Comparison of ENCODE assay signal across 8 mouse cellular contexts in the genomic region with DNA sequence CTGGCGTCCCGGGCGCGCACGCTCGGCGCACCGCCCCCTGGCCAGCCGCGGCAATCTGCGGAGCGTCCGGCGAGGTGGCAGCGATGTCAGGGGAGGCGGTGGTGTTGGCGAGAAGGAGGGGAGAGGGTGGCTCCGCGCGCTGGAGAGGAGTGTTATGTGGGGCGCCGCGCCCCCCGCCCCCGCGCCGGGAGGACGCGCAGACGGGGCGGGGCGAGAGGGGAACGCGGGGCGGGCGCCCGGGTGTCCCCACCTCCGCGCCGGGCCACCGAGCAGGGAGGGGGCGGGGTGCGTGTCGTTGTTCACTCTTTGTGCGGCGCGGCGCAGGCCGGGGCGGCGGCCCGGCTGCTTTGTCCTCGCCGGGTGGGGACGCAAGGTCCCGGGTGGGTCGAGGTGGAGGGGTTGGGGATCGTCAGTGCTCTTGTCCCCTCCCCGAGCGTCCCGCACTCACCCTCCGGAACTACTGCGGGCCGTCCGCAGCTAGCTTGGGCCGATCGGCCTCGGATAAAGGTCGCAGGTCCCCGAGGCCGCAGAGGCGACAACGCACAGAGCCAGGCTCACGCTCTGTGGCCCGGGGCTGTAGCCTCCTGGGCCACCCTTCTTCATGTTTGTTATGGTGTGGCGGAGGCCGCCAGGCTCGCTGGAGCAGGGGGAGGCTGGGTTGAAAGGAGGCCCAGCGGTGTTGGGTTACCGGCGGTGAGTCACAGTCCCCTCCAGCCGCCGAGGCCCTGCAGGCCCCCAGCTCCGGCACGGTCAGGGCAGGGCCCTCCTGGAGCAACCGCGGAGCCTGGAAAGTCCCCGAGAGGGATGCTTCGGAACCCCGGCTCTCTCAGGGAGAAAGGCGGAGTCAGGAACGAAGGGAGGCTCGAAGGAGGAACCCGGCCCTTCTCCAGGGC. TPM values are rescaled to one million over a fixed set of nuclear protein-coding genes. Genes with fewer than 3 reads are reported as not detected.
DNase-seq lines count a peak whose midpoint lies in the region; ATAC-seq and TF ChIP-seq lines count a peak whose summit lies in the region.

Nuak1 (minus strand) TSS at position 57 of the 893 bp plus-strand sequence.

- WGBS in heart, embryonic 13.5 days, result under 1% methylated on average over 85 of the region's 94 CpGs
- WGBS in liver, embryonic 13.5 days (ENCODE audit: insufficient replicate concordance), result 1% methylated on average over 73 of the region's 94 CpGs
- WGBS in neural tube, embryonic 11.5 days, result under 1% methylated on average over 58 of the region's 94 CpGs
- WGBS in stomach, embryonic 16.5 days, result under 1% methylated on average over 87 of the region's 94 CpGs

- peak; percentile 78 to 80 for DNase-seq in B cell, adult 2 months
- peak; percentile 67 for DNase-seq in fibroblast of lung, adult 2 months (ENCODE audit: low read depth)
- DNase-seq in kidney, postnatal 10 days, result peak; percentile 97
- peak; percentile 18 for DNase-seq in liver, embryonic 13.5 days
- peak; percentile 94 for DNase-seq in neural tube, embryonic 11.5 days (ENCODE audit: low spot score)

- H3K36me3 ChIP-seq in heart, embryonic 13.5 days, result no peaks in the 10 kb centered on the region
- H3K36me3 ChIP-seq in liver, embryonic 13.5 days, result no peaks in the 10 kb centered on the region
- no peaks in the 10 kb centered on the region for H3K36me3 ChIP-seq in neural tube, embryonic 11.5 days (ENCODE audit: control insufficient read depth, insufficient read depth, low read length)
- H3K36me3 ChIP-seq in stomach, embryonic 16.5 days (ENCODE audit: control insufficient read depth, insufficient read depth, low read length), result no peaks in the 10 kb centered on the region

- H3K27me3 ChIP-seq in heart, embryonic 13.5 days (replicated peaks), result no peaks in the 10 kb centered on the region
- H3K27me3 ChIP-seq in liver, embryonic 13.5 days, result peaks cover 67% of the 10 kb centered on the region
- no peaks in the 10 kb centered on the region for H3K27me3 ChIP-seq in neural tube, embryonic 11.5 days (ENCODE audit: control insufficient read depth, insufficient read depth, low read length)
- no peaks in the 10 kb centered on the region for H3K27me3 ChIP-seq in stomach, embryonic 16.5 days (ENCODE audit: control insufficient read depth, insufficient read depth, low read length)

- H3K27ac ChIP-seq in bone marrow macrophage, adult 2 months (ENCODE audit: insufficient read depth, low read depth, low read length), result peak within 1 kb of the TSS; percentile 63
- H3K27ac ChIP-seq in heart, embryonic 13.5 days (replicated peaks), result peak within 1 kb of the TSS; percentile 100
- H3K27ac ChIP-seq in liver, embryonic 13.5 days, result peak within 1 kb of the TSS; percentile 71
- peak within 1 kb of the TSS; percentile 99 for H3K27ac ChIP-seq in neural tube, embryonic 11.5 days (ENCODE audit: low read depth, low read length)
- peak within 1 kb of the TSS; percentile 90 for H3K27ac ChIP-seq in stomach, embryonic 16.5 days (ENCODE audit: low read length)

- H3K9ac ChIP-seq in heart, embryonic 13.5 days, result peak within 1 kb of the TSS; percentile 100
- peak within 1 kb of the TSS; percentile 70 for H3K9ac ChIP-seq in liver, embryonic 13.5 days
- peak within 1 kb of the TSS; percentile 100 for H3K9ac ChIP-seq in neural tube, embryonic 11.5 days (ENCODE audit: low read length)
- H3K9ac ChIP-seq in stomach, embryonic 16.5 days (ENCODE audit: low read length), result peak within 1 kb of the TSS; percentile 99

- H3K4me1 ChIP-seq in bone marrow macrophage, adult 2 months (ENCODE audit: control insufficient read depth, insufficient read depth, low read length), result peaks cover 14% of the 10 kb centered on the region
- peaks cover 61% of the 10 kb centered on the region for H3K4me1 ChIP-seq in heart, embryonic 13.5 days
- peaks cover 15% of the 10 kb centered on the region for H3K4me1 ChIP-seq in liver, embryonic 13.5 days (replicated peaks)
- H3K4me1 ChIP-seq in neural tube, embryonic 11.5 days (ENCODE audit: control insufficient read depth, insufficient read depth, low read length), result peaks cover 23% of the 10 kb centered on the region
- H3K4me1 ChIP-seq in stomach, embryonic 16.5 days (ENCODE audit: control insufficient read depth, insufficient read depth, low read length), result peaks cover 18% of the 10 kb centered on the region; the same call in 1 of the 2 replicates

- TF ChIP-seq CTCF in bone marrow macrophage, adult 2 months (IDR thresholded peaks at IDR 0.05; ENCODE audit: low read depth, low read length), result no peak

- H3K9me3 ChIP-seq in heart, embryonic 13.5 days, result no peaks in the 10 kb centered on the region
- H3K9me3 ChIP-seq in liver, embryonic 13.5 days (replicated peaks), result no peaks in the 10 kb centered on the region
- no peaks in the 10 kb centered on the region for H3K9me3 ChIP-seq in neural tube, embryonic 11.5 days (ENCODE audit: control insufficient read depth, low read length)
- H3K9me3 ChIP-seq in stomach, embryonic 16.5 days (replicated peaks; ENCODE audit: control insufficient read depth, low read length), result no peaks in the 10 kb centered on the region

- ATAC-seq in heart, embryonic 13.5 days (ENCODE audit: extremely low read depth, insufficient number of reproducible peaks, low FRiP score, low TSS enrichment), result peak; percentile 80
- ATAC-seq in liver, embryonic 13.5 days (ENCODE audit: low read depth), result peak; percentile 78
- ATAC-seq in neural tube, embryonic 11.5 days (ENCODE audit: insufficient read depth, low FRiP score, low TSS enrichment), result peak; percentile 82
- peak; percentile 87 for ATAC-seq in stomach, embryonic 16.5 days (ENCODE audit: insufficient read depth, low FRiP score)

- TF ChIP-seq POLR2A in bone marrow macrophage, adult 2 months (IDR thresholded peaks at IDR 0.05; ENCODE audit: borderline replicate concordance, low read depth, low read length), result no peak

- peak within 1 kb of the TSS; percentile 93 for H3K4me2 ChIP-seq in heart, embryonic 13.5 days
- H3K4me2 ChIP-seq in liver, embryonic 13.5 days, result peak within 1 kb of the TSS; percentile 71
- peak within 1 kb of the TSS; percentile 94 for H3K4me2 ChIP-seq in neural tube, embryonic 11.5 days (ENCODE audit: low read depth)
- H3K4me2 ChIP-seq in stomach, embryonic 16.5 days (ENCODE audit: low read depth, low read length), result peak within 1 kb of the TSS; percentile 81

- peak within 1 kb of the TSS; percentile 88 for H3K4me3 ChIP-seq in bone marrow macrophage, adult 2 months (ENCODE audit: insufficient read depth, low read length)
- H3K4me3 ChIP-seq in heart, embryonic 13.5 days, result peak within 1 kb of the TSS; percentile 96
- peak within 1 kb of the TSS; percentile 62 for H3K4me3 ChIP-seq in liver, embryonic 13.5 days (replicated peaks)
- H3K4me3 ChIP-seq in neural tube, embryonic 11.5 days (ENCODE audit: low read depth, low read length), result peak within 1 kb of the TSS; percentile 76
- peak within 1 kb of the TSS; percentile 77 for H3K4me3 ChIP-seq in stomach, embryonic 16.5 days (replicated peaks; ENCODE audit: low read length)

RNA-seq across cellular contexts. Expression of gene Nuak1, which starts in this region (rescaled TPM):
- 11.4 and 13.4 TPM in 2 replicates for polyA plus RNA-seq in bone marrow macrophage, adult 2 months (2012; ENCODE audit: insufficient read depth, insufficient read length, missing spikeins)
- polyA plus RNA-seq in heart, embryonic 13.5 days (2015; fragmentation: Nextera tagmentation; extraction: Ambion mirVana), result 2.3 and 2.6 TPM in 2 replicates
- 0.12 TPM in 2 replicates for polyA plus RNA-seq in liver, embryonic 13.5 days (2015; fragmentation: Nextera tagmentation; extraction: Ambion mirVana)
- 3.3 and 3.7 TPM in 2 replicates for polyA plus RNA-seq in neural tube, embryonic 11.5 days (2014; fragmentation: Nextera tagmentation; extraction: Ambion mirVana)
- 0.76 and 1.1 TPM in 2 replicates for polyA plus RNA-seq in stomach, embryonic 16.5 days (2015; fragmentation: Nextera tagmentation; extraction: Ambion mirVana)

Comparison
In these comparisons a context has a peak if more than half of its experiments do, and no peak if none do; other contexts are left out.
1. Peak in every context shown above with its lines: DNase-seq, ATAC-seq, H3K4me3 ChIP-seq and H3K27ac ChIP-seq.
2. Peak in DNase-seq, ATAC-seq, H3K4me3 ChIP-seq, H3K27ac ChIP-seq, H3K9ac ChIP-seq and H3K4me2 ChIP-seq in liver, embryonic 13.5 days; RNA of the gene not detected or under 1 TPM.
3. DNase-seq: peak in every context shown above with its lines; median percentile 97 in kidney, postnatal 10 days; 94 in neural tube, embryonic 11.5 days; 79 in B cell, adult 2 months; 67 in fibroblast of lung, adult 2 months; 18 in liver, embryonic 13.5 days.